Mouse (Mus musculus) adipocyte (in vitro differentiated cells): Measurements from ENCODE around the gene Rabggta.
A peak's percentile ranks its signal among the peaks of the same experiment; 100 is the strongest.

Experiments used
- DNase-seq: peaks from one replicate; pipeline ENCODE4 v3.0.0-alpha.2; 2016; ENCODE audit warnings: low spot score

Gene Rabggta

GRCm38 (mm10) chr14:55730531-55731032 is 8.5 kb upstream of the Rabggta start:
- DNase-seq, result no peak

DNA sequence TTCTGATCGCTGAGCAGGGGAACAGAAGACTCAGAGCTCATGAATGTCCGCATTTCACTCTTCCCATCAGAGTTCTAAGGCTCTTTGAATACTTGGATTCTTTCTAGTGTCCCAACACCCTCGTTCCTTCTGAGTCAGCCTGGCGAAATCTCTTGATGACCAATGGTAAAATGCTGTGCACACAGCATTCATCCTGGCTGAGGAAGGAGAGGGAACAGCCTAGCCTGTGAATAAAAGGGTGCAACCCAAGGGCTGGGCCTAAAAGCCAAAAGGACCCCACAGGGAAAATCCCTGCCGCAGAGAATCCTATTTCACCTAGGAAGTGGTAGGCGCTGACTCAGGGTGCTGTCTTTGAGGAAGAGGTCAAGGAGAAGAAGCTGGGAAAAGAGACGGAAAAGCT is 8.1 kb upstream of the Rabggta start:
- DNase-seq, result no peak

- no peak for DNase-seq
Measured at GRCm38 (mm10) chr14:55727889-55728685, 6.0 kb upstream of the Rabggta start.

- no peak for DNase-seq
Measured at GRCm38 (mm10) chr14:55726261-55726660, 4.2 kb upstream of the Rabggta start.

- peak; percentile 79 for DNase-seq
Measured at GRCm38 (mm10) chr14:55724411-55724871, 2.4 kb upstream of the Rabggta start.

GRCm38 (mm10) chr14:55723433-55723832 is 1.4 kb upstream of the Rabggta start:
- no peak for DNase-seq

DNA sequence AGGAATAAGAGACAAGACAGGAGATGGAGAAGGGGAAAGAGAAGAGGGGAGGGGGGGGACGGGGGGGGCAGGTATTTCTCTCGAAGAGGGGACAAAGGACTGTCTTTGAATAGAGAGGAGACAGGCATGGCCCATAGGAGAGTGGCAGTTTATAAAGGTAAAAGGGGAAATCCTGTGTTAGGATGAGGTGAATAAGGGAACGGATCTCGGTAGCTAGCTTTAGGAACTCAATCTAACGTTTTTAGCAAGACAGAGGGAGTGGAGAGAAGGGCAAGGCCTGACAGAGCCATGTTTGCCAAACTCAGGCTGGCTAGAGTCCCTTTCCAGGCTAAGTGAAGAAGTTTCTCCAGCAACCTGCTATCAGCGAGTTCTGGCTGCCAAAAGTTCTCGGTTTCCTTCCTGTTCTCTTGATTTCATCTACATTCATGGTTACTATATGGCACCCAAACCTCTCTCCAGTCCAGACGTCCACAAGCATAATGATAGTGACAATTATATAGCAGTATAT is 429 bp upstream of the Rabggta start:
- peak; percentile 10 for DNase-seq

DNA sequence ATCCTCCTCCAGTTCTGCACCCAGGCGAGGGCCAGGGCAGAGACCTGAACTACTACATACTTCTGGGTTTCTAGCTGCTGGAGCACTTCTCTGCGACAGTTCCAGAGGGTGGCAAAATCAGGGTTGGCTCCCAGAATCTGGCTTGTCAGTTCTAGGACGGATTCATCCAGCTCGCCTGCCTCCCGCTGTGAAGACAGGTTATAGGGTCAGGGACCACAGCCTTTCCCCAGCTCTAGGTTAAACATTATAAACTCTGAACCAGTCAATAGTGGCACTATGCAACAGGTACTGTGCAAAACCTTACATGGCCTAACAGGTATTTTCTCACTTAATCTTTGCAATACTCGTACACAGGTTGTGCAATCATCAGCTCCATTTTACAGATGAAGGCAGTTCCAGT is 987 bp downstream of the Rabggta start:
- DNase-seq, result no peak

GRCm38 (mm10) chr14:55720666-55721065 is 1.4 kb downstream of the Rabggta start:
- no peak for DNase-seq

- DNase-seq, result no peak
Measured at GRCm38 (mm10) chr14:55719737-55720136, 2.3 kb downstream of the Rabggta start.

- no peak for DNase-seq
Measured at GRCm38 (mm10) chr14:55716884-55717283, 5.2 kb downstream of the Rabggta start.

- DNase-seq, result no peak
Measured at GRCm38 (mm10) chr14:55716271-55716670, 5.8 kb downstream of the Rabggta start.

GRCm38 (mm10) chr14:55714893-55715292 is 7.2 kb downstream of the Rabggta start:
- DNase-seq, result no peak

GRCm38 (mm10) chr14:55713729-55714122 is 8.3 kb downstream of the Rabggta start, which contains the start of gene Tgm1:
Gene Tgm1, minus strand, starts transcription at chr14:55713926.
- no peak for DNase-seq

GRCm38 (mm10) chr14:55713007-55713728 is 8.9 kb downstream of the Rabggta start:
- DNase-seq, result no peak

GRCm38 (mm10) chr14:55711786-55712185 is 10.3 kb downstream of the Rabggta start:
- no peak for DNase-seq

GRCm38 (mm10) chr14:55709509-55709908 is 12.6 kb downstream of the Rabggta start:
- no peak for DNase-seq

DNA sequence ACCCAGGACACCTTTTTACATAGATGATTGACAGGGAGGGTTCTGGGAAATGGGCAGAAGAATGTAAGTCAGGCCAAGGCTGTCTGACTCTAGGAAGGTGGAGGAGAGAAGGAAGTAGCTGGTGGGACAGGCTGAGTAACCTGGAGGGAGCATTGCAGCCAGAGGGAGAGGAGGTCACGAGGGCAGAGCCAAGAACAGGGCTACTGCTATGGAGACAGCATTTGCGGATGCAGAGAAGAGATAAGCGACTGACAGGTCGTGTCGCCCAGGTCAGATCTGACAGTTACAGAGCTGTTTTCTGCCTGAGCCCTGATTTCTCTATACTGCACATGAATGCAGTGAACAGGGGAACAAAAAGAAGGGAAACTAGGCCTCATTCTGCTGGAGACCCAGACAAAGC is 14.7 kb downstream of the Rabggta start:
- no peak for DNase-seq

GRCm38 (mm10) chr14:55706051-55706600 is 15.9 kb downstream of the Rabggta start:
- DNase-seq, result no peak

GRCm38 (mm10) chr14:55702761-55703160 is 19.3 kb downstream of the Rabggta start:
- DNase-seq, result no peak

GRCm38 (mm10) chr14:55701131-55701530 is 20.9 kb downstream of the Rabggta start:
- DNase-seq, result no peak

- DNase-seq, result no peak
Measured at GRCm38 (mm10) chr14:55697226-55697625, 24.8 kb downstream of the Rabggta start.
